Mouse (Mus musculus): Measurements from ENCODE around the gene Lat. TPM values are rescaled to one million over a fixed set of nuclear protein-coding genes. Genes with fewer than 3 reads are reported as not detected.

Lat gene
- polyA plus RNA-seq, 1 experiment from 2014 or later = 3.7 TPM

GRCm38 (mm10) chr7:126367636-126368035 is 1.7 kb downstream of the Lat start:
- Histone ChIP-seq H3K36me3 (peaks cover 44% of the 10 kb centered on the region), H3K9ac (no peak overlapping the region), H3K27ac (replicated peaks) (no peak overlapping the region), H3K27me3 (no peaks in the 10 kb centered on the region), H3K9me3 (replicated peaks) (no peaks in the 10 kb centered on the region), H3K4me1 (no peaks in the 10 kb centered on the region), H3K4me3 (replicated peaks) (no peak overlapping the region), H3K4me2 (replicated peaks) (no peak overlapping the region)
- ATAC-seq (ENCODE audit: insufficient number of reproducible peaks, low FRiP score, low TSS enrichment, low read depth) = no peak
- WGBS = 89% methylated on average over 10 of the region's 10 CpGs

- no peaks in the 10 kb centered on the region for H3K4me1 ChIP-seq
- WGBS = 74% methylated on average over 6 of the region's 6 CpGs
- no peak overlapping the region for H3K27ac ChIP-seq (replicated peaks)
- no peaks in the 10 kb centered on the region for H3K9me3 ChIP-seq (replicated peaks)
- no peak overlapping the region for H3K4me3 ChIP-seq (replicated peaks)
- no peaks in the 10 kb centered on the region for H3K27me3 ChIP-seq
- H3K9ac ChIP-seq = no peak overlapping the region
- H3K36me3 ChIP-seq = peaks cover 6% of the 10 kb centered on the region; the same call in 1 of the 2 replicates
- ATAC-seq (ENCODE audit: insufficient number of reproducible peaks, low FRiP score, low TSS enrichment, low read depth) = no peak
- no peak overlapping the region for H3K4me2 ChIP-seq (replicated peaks)
These were observed 6.3 kb downstream of the Lat start for GRCm38 (mm10) chr7:126363038-126363437.

GRCm38 (mm10) chr7:126359049-126359448 is 10.3 kb downstream of the Lat start:
- H3K9me3 ChIP-seq (replicated peaks) = no peaks in the 10 kb centered on the region
- no peaks in the 10 kb centered on the region for H3K27me3 ChIP-seq
- H3K27ac ChIP-seq (replicated peaks) = no peak overlapping the region
- 65% methylated on average over 13 of the region's 13 CpGs for WGBS
- no peak overlapping the region for H3K4me3 ChIP-seq (replicated peaks)
- H3K4me2 ChIP-seq (replicated peaks) = no peak overlapping the region
- H3K9ac ChIP-seq = no peak overlapping the region
- no peak for ATAC-seq (ENCODE audit: insufficient number of reproducible peaks, low FRiP score, low TSS enrichment, low read depth)
- H3K36me3 ChIP-seq = peaks cover 3% of the 10 kb centered on the region; the same call in 1 of the 2 replicates
- no peaks in the 10 kb centered on the region for H3K4me1 ChIP-seq

GRCm38 (mm10) chr7:126358413-126358812 is 11.0 kb downstream of the Lat start:
- H3K4me2 ChIP-seq (replicated peaks) = no peak overlapping the region
- 94% methylated on average over 9 of the region's 9 CpGs for WGBS
- no peak for ATAC-seq (ENCODE audit: insufficient number of reproducible peaks, low FRiP score, low TSS enrichment, low read depth)
- no peaks in the 10 kb centered on the region for H3K9me3 ChIP-seq (replicated peaks)
- H3K27me3 ChIP-seq = no peaks in the 10 kb centered on the region
- H3K4me3 ChIP-seq (replicated peaks) = no peak overlapping the region
- no peak overlapping the region for H3K9ac ChIP-seq
- H3K4me1 ChIP-seq = no peaks in the 10 kb centered on the region
- no peak overlapping the region for H3K27ac ChIP-seq (replicated peaks)
- H3K36me3 ChIP-seq = no peaks in the 10 kb centered on the region

GRCm38 (mm10) chr7:126357838-126358237 is 11.5 kb downstream of the Lat start:
- Histone ChIP-seq H3K36me3 (no peaks in the 10 kb centered on the region), H3K4me1 (no peaks in the 10 kb centered on the region), H3K9ac (no peak overlapping the region), H3K9me3 (replicated peaks) (no peaks in the 10 kb centered on the region), H3K4me3 (replicated peaks) (no peak overlapping the region), H3K4me2 (replicated peaks) (no peak overlapping the region), H3K27ac (replicated peaks) (no peak overlapping the region), H3K27me3 (no peaks in the 10 kb centered on the region)
- 83% methylated on average over 6 of the region's 6 CpGs for WGBS
- ATAC-seq (ENCODE audit: insufficient number of reproducible peaks, low FRiP score, low TSS enrichment, low read depth) = no peak

GRCm38 (mm10) chr7:126356793-126357591 is 12.4 kb downstream of the Lat start:
- Histone ChIP-seq H3K4me2 (replicated peaks) (no peak overlapping the region), H3K27ac (replicated peaks) (no peak overlapping the region), H3K36me3 (no peaks in the 10 kb centered on the region), H3K4me1 (no peaks in the 10 kb centered on the region), H3K4me3 (replicated peaks) (no peak overlapping the region), H3K9ac (no peak overlapping the region), H3K27me3 (no peaks in the 10 kb centered on the region), H3K9me3 (replicated peaks) (no peaks in the 10 kb centered on the region)
- WGBS = 43% methylated on average over 7 of the region's 7 CpGs
- no peak for ATAC-seq (ENCODE audit: insufficient number of reproducible peaks, low FRiP score, low TSS enrichment, low read depth)

- no peak for ATAC-seq (ENCODE audit: insufficient number of reproducible peaks, low FRiP score, low TSS enrichment, low read depth)
- H3K36me3 ChIP-seq = no peaks in the 10 kb centered on the region
- H3K4me1 ChIP-seq = no peaks in the 10 kb centered on the region
- 52% methylated on average over 5 of the region's 5 CpGs for WGBS
- no peaks in the 10 kb centered on the region for H3K9me3 ChIP-seq (replicated peaks)
- H3K4me2 ChIP-seq (replicated peaks) = no peak overlapping the region
- no peak overlapping the region for H3K4me3 ChIP-seq (replicated peaks)
- no peaks in the 10 kb centered on the region for H3K27me3 ChIP-seq
- no peak overlapping the region for H3K27ac ChIP-seq (replicated peaks)
- H3K9ac ChIP-seq = no peak overlapping the region
These were observed 13.3 kb downstream of the Lat start for GRCm38 (mm10) chr7:126355847-126356597.

GRCm38 (mm10) chr7:126354738-126355614 is 14.4 kb downstream of the Lat start:
- H3K9me3 ChIP-seq (replicated peaks) = no peaks in the 10 kb centered on the region
- 39% methylated on average over 14 of the region's 14 CpGs for WGBS
- no peaks in the 10 kb centered on the region for H3K27me3 ChIP-seq
- H3K9ac ChIP-seq = no peak overlapping the region
- no peaks in the 10 kb centered on the region for H3K4me1 ChIP-seq
- ATAC-seq (ENCODE audit: insufficient number of reproducible peaks, low FRiP score, low TSS enrichment, low read depth) = no peak
- no peak overlapping the region for H3K27ac ChIP-seq (replicated peaks)
- H3K4me3 ChIP-seq (replicated peaks) = no peak overlapping the region
- no peak overlapping the region for H3K4me2 ChIP-seq (replicated peaks)
- H3K36me3 ChIP-seq = no peaks in the 10 kb centered on the region

- Histone ChIP-seq H3K9me3 (replicated peaks) (no peaks in the 10 kb centered on the region), H3K27ac (replicated peaks) (no peak overlapping the region), H3K4me3 (replicated peaks) (no peak overlapping the region), H3K9ac (no peak overlapping the region), H3K4me2 (replicated peaks) (no peak overlapping the region), H3K27me3 (no peaks in the 10 kb centered on the region), H3K36me3 (no peaks in the 10 kb centered on the region), H3K4me1 (no peaks in the 10 kb centered on the region)
- WGBS = 77% methylated on average over 3 of the region's 3 CpGs
- no peak for ATAC-seq (ENCODE audit: insufficient number of reproducible peaks, low FRiP score, low TSS enrichment, low read depth)
These were observed 15.4 kb downstream of the Lat start for GRCm38 (mm10) chr7:126353994-126354365.

GRCm38 (mm10) chr7:126353251-126353993 is 15.9 kb downstream of the Lat start:
- H3K9ac ChIP-seq = no peak overlapping the region
- H3K4me2 ChIP-seq (replicated peaks) = no peak overlapping the region
- no peak overlapping the region for H3K27ac ChIP-seq (replicated peaks)
- no peaks in the 10 kb centered on the region for H3K27me3 ChIP-seq
- ATAC-seq (ENCODE audit: insufficient number of reproducible peaks, low FRiP score, low TSS enrichment, low read depth) = no peak
- H3K4me1 ChIP-seq = no peaks in the 10 kb centered on the region
- 55% methylated on average over 11 of the region's 11 CpGs for WGBS
- H3K36me3 ChIP-seq = no peaks in the 10 kb centered on the region
- H3K9me3 ChIP-seq (replicated peaks) = no peaks in the 10 kb centered on the region
- H3K4me3 ChIP-seq (replicated peaks) = no peak overlapping the region

Data from embryonic facial prominence, embryonic 15.5 days (tissue).